ENCODE assay signal across 8 mouse cellular contexts in genomic region chr10:126984189-126985004, GRCm38 (mm10). TPM values are rescaled to one million over a fixed set of nuclear protein-coding genes. Genes with fewer than 3 reads are reported as not detected.
DNase-seq lines count a peak whose midpoint lies in the region; ATAC-seq lines count a peak whose summit lies in the region.

No protein-coding gene starts in this region.

- peak overlapping the region; percentile 98 for H3K4me3 ChIP-seq in embryonic facial prominence, embryonic 14.5 days (ENCODE audit: low read depth, low read length)
- no peak overlapping the region for H3K4me3 ChIP-seq in hindbrain, embryonic 12.5 days
- no peak overlapping the region for H3K4me3 ChIP-seq in liver, embryonic 13.5 days (replicated peaks)

- no peaks in the 10 kb centered on the region for H3K27me3 ChIP-seq in embryonic facial prominence, embryonic 14.5 days (replicated peaks; ENCODE audit: control insufficient read depth, insufficient read depth, low read length)
- no peaks in the 10 kb centered on the region for H3K27me3 ChIP-seq in hindbrain, embryonic 12.5 days
- H3K27me3 ChIP-seq in liver, embryonic 13.5 days: peaks cover 4% of the 10 kb centered on the region; the same call in 1 of the 2 replicates

- H3K4me2 ChIP-seq in embryonic facial prominence, embryonic 14.5 days (ENCODE audit: low read depth, low read length): peak overlapping the region; percentile 91
- H3K4me2 ChIP-seq in hindbrain, embryonic 12.5 days (replicated peaks): peak overlapping the region; percentile 64; the same call in 1 of the 2 replicates
- no peak overlapping the region; the same call in 1 of the 2 replicates for H3K4me2 ChIP-seq in liver, embryonic 13.5 days

- no peaks in the 10 kb centered on the region for H3K9me3 ChIP-seq in embryonic facial prominence, embryonic 14.5 days (ENCODE audit: control insufficient read depth, low read length)
- H3K9me3 ChIP-seq in hindbrain, embryonic 12.5 days (replicated peaks): no peaks in the 10 kb centered on the region
- no peaks in the 10 kb centered on the region for H3K9me3 ChIP-seq in liver, embryonic 13.5 days (replicated peaks)

- H3K27ac ChIP-seq in embryonic facial prominence, embryonic 14.5 days (replicated peaks; ENCODE audit: low read depth, low read length): peak overlapping the region; percentile 77
- H3K27ac ChIP-seq in hindbrain, embryonic 12.5 days: peak overlapping the region; percentile 52
- H3K27ac ChIP-seq in liver, embryonic 13.5 days: peak overlapping the region; percentile 23; the same call in 1 of the 2 replicates

- ATAC-seq in embryonic facial prominence, embryonic 14.5 days (ENCODE audit: low read depth): peak; percentile 56
- no peak for ATAC-seq in hindbrain, embryonic 12.5 days (ENCODE audit: low FRiP score)
- no peak for ATAC-seq in liver, embryonic 13.5 days (ENCODE audit: low read depth)

- H3K9ac ChIP-seq in embryonic facial prominence, embryonic 14.5 days (ENCODE audit: low read depth, low read length): peak overlapping the region; percentile 98; the same call in 1 of the 2 replicates
- 0 out of 2 replicates have a peak overlapping the region, but pooled peaks have one; percentile 15 for H3K9ac ChIP-seq in hindbrain, embryonic 12.5 days
- H3K9ac ChIP-seq in liver, embryonic 13.5 days: peak overlapping the region; percentile 29; the same call in 1 of the 2 replicates

- intact Hi-C loops in gastrocnemius, postnatal 36 days (cut with DNase I): no loop called here

- peak; percentile 54 to 60 for DNase-seq in gastrocnemius, adult 8-10 months (ENCODE audit: low spot score in 2 of 2)
- DNase-seq in gastrocnemius, postnatal 36 days: no peak
- DNase-seq in MN1 (ENCODE audit: low spot score): peak; percentile 59
- DNase-seq in embryonic facial prominence, embryonic 14.5 days (ENCODE audit: low spot score): peak; percentile 87
- no peak for DNase-seq in liver, embryonic 13.5 days
- DNase-seq in spleen, postnatal 14 days (ENCODE audit: low spot score in 2 of 2): no peak
- DNase-seq in ovary, postnatal 36 days (ENCODE audit: low spot score): no peak

- WGBS in embryonic facial prominence, embryonic 14.5 days: 24% methylated on average over 5 of the region's 5 CpGs
- 49% methylated on average over 5 of the region's 5 CpGs for WGBS in hindbrain, embryonic 12.5 days
- WGBS in liver, embryonic 13.5 days (ENCODE audit: insufficient replicate concordance): 58% methylated on average over 5 of the region's 5 CpGs

- peaks cover 7% of the 10 kb centered on the region; the same call in 1 of the 2 replicates for H3K36me3 ChIP-seq in embryonic facial prominence, embryonic 14.5 days (ENCODE audit: control insufficient read depth, insufficient read depth, low read length)
- H3K36me3 ChIP-seq in hindbrain, embryonic 12.5 days: peaks cover 4% of the 10 kb centered on the region; the same call in 1 of the 2 replicates
- H3K36me3 ChIP-seq in liver, embryonic 13.5 days: 0 out of 2 replicates have a peak, but pooled peaks cover 8% of the 10 kb centered on the region

- peaks cover 77% of the 10 kb centered on the region for H3K4me1 ChIP-seq in embryonic facial prominence, embryonic 14.5 days (ENCODE audit: control insufficient read depth, insufficient read depth, low read length)
- H3K4me1 ChIP-seq in hindbrain, embryonic 12.5 days: peaks cover 86% of the 10 kb centered on the region
- peaks cover 93% of the 10 kb centered on the region for H3K4me1 ChIP-seq in liver, embryonic 13.5 days (replicated peaks)

RNA-seq across cellular contexts. Expression of gene Ctdsp2, which starts 5.9 kb away (rescaled TPM):
- total RNA-seq in gastrocnemius, adult 8-10 months (2022): 100 to 1,000 TPM; 103 to 118 (median 106) TPM
- total RNA-seq in gastrocnemius, postnatal 36 days (2021): 100 to 1,000 TPM in 1 of 2 experiments, 10 to 100 TPM in 1; 83.2 to 103 TPM
- polyA plus RNA-seq in embryonic facial prominence, embryonic 14.5 days (2014; fragmentation: Nextera tagmentation; extraction: Ambion mirVana): 109 and 116 TPM in 2 replicates
- 50.5 and 51.1 TPM in 2 replicates for polyA plus RNA-seq in hindbrain, embryonic 12.5 days (2016; fragmentation: Nextera tagmentation; extraction: Ambion mirVana)
- 9.9 and 10.8 TPM in 2 replicates for polyA plus RNA-seq in liver, embryonic 13.5 days (2015; fragmentation: Nextera tagmentation; extraction: Ambion mirVana)

RNA-seq across cellular contexts. Expression of gene Avil, which starts 16.1 kb away (rescaled TPM):
- 1 to 10 TPM; 2.3 to 5.7 (median 3.6) TPM for total RNA-seq in gastrocnemius, adult 8-10 months (2022)
- 1 to 10 TPM; 1.8 to 2.0 TPM for total RNA-seq in gastrocnemius, postnatal 36 days (2021)
- polyA plus RNA-seq in embryonic facial prominence, embryonic 14.5 days (2014; fragmentation: Nextera tagmentation; extraction: Ambion mirVana): 7.8 and 9.0 TPM in 2 replicates
- 1.6 and 2.1 TPM in 2 replicates for polyA plus RNA-seq in hindbrain, embryonic 12.5 days (2016; fragmentation: Nextera tagmentation; extraction: Ambion mirVana)
- polyA plus RNA-seq in liver, embryonic 13.5 days (2015; fragmentation: Nextera tagmentation; extraction: Ambion mirVana): 0.08 and 0.12 TPM in 2 replicates

RNA-seq across cellular contexts. Expression of gene Tsfm, which starts 46.2 kb away (rescaled TPM):
- 10 to 100 TPM; 19.5 to 24.0 (median 21.7) TPM for total RNA-seq in gastrocnemius, adult 8-10 months (2022)
- 10 to 100 TPM; 20.5 to 21.7 TPM for total RNA-seq in gastrocnemius, postnatal 36 days (2021)
- 61.0 and 61.3 TPM in 2 replicates for polyA plus RNA-seq in embryonic facial prominence, embryonic 14.5 days (2014; fragmentation: Nextera tagmentation; extraction: Ambion mirVana)
- 65.3 and 67.4 TPM in 2 replicates for polyA plus RNA-seq in hindbrain, embryonic 12.5 days (2016; fragmentation: Nextera tagmentation; extraction: Ambion mirVana)
- 65.7 and 75.6 TPM in 2 replicates for polyA plus RNA-seq in liver, embryonic 13.5 days (2015; fragmentation: Nextera tagmentation; extraction: Ambion mirVana)

RNA-seq across cellular contexts. Expression of gene Mettl1, which starts 56.8 kb away (rescaled TPM):
- total RNA-seq in gastrocnemius, adult 8-10 months (2022): 10 to 100 TPM in 1 of 4 experiments, 1 to 10 TPM in 3; 8.6 to 12.4 (median 9.6) TPM
- 10 to 100 TPM in 1 of 2 experiments, 1 to 10 TPM in 1; 8.2 to 10.0 TPM for total RNA-seq in gastrocnemius, postnatal 36 days (2021)
- 47.7 and 55.9 TPM in 2 replicates for polyA plus RNA-seq in embryonic facial prominence, embryonic 14.5 days (2014; fragmentation: Nextera tagmentation; extraction: Ambion mirVana)
- 31.8 and 34.9 TPM in 2 replicates for polyA plus RNA-seq in hindbrain, embryonic 12.5 days (2016; fragmentation: Nextera tagmentation; extraction: Ambion mirVana)
- 28.3 and 29.5 TPM in 2 replicates for polyA plus RNA-seq in liver, embryonic 13.5 days (2015; fragmentation: Nextera tagmentation; extraction: Ambion mirVana)

RNA-seq across cellular contexts. Expression of gene Eef1akmt3, which starts 56.9 kb away (rescaled TPM):
- not detected for total RNA-seq in gastrocnemius, adult 8-10 months (2022)
- total RNA-seq in gastrocnemius, postnatal 36 days (2021): under 1 TPM in 1 of 2 experiments, not detected in 1; 0.10 TPM
- 0.84 and 1.0 TPM in 2 replicates for polyA plus RNA-seq in embryonic facial prominence, embryonic 14.5 days (2014; fragmentation: Nextera tagmentation; extraction: Ambion mirVana)
- 0.22 and 0.34 TPM in 2 replicates for polyA plus RNA-seq in hindbrain, embryonic 12.5 days (2016; fragmentation: Nextera tagmentation; extraction: Ambion mirVana)
- 0.07 and 0.14 TPM in 2 replicates for polyA plus RNA-seq in liver, embryonic 13.5 days (2015; fragmentation: Nextera tagmentation; extraction: Ambion mirVana)

Comparison
In these comparisons a context has a peak if more than half of its experiments do, and no peak if none do; other contexts are left out.
1. DNase-seq: peak in gastrocnemius, adult 8-10 months (2 of 2), MN1 (single experiment) and embryonic facial prominence, embryonic 14.5 days (single experiment); none in gastrocnemius, postnatal 36 days (0 of 2), liver, embryonic 13.5 days (single experiment), spleen, postnatal 14 days (0 of 2) and ovary, postnatal 36 days (single experiment).
2. H3K27ac ChIP-seq: peak in every context shown above with its lines; median percentile 77 in embryonic facial prominence, embryonic 14.5 days; 52 in hindbrain, embryonic 12.5 days; 23 in liver, embryonic 13.5 days.
3. H3K9ac ChIP-seq: peak in every context shown above with its lines; median percentile 98 in embryonic facial prominence, embryonic 14.5 days; 29 in liver, embryonic 13.5 days; 15 in hindbrain, embryonic 12.5 days.